Mouse (Mus musculus): Measurements from ENCODE around the gene Plcl2. TPM values are rescaled to one million over a fixed set of nuclear protein-coding genes. Genes with fewer than 3 reads are reported as not detected.

Plcl2 gene
- 10 to 100 TPM; 91.9 to 96.0 TPM for total RNA-seq (2023)

DNA sequence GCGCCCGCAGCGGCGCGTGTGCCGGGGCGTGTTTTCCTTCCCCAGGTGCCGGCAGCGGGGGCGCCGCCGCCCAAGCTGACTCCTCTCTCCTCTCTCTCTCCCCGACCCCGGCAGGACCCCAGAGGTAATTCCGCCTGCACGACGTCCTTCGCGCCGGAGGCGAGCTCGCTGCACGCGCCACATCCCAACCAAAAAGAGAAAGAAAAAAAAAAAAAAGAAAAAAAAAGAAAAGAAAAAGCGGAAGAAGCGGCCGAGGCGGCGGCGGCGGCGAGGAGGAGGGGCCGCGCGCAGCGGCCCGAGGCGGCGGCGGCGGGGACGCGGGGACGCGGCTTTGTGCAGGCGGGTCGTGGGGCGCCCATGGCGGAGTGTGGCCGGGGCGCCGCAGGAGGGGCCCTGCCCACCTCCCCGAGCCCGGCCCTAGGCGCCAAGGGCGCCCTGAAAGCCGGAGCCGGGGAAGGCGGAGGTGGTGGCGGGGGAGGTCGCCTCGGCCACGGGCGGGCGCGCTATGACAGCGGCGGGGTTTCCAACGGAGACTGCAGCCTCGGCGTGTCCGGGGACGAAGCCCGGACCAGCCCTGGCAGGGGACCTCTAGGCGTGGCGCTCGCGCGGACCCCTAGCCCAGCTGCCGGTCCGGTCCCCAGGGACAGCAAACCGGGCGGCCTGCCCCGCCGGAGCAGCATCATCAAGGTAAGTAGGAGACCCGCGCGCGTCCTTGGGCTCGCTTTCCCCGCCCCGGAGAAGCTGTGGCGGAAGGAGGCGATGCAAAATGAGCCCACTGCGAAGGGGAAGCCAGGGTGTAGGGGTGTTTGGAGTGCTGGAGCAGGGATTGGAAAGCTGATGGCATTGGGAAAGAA lies at the start of gene Plcl2:
Plcl2 (plus strand) TSS at position 153 of the 854 bp plus-strand sequence.

Other genes starting within 250 kb of the Plcl2 start
- not detected for gene Dazl, start 215.8 kb upstream of the Plcl2 start, total RNA-seq (2023)

Measured in B cell, adult 67 days (primary cell).